Mouse (Mus musculus) brain, embryonic 18.5 days (tissue): ENCODE measurements around the gene Chst11.

Experiments used
- DNase-seq: peaks from one replicate; pipeline ENCODE4 v3.0.0-alpha.2; 2012; ENCODE audit warnings: low read depth, low spot score

Chst11 gene

DNA sequence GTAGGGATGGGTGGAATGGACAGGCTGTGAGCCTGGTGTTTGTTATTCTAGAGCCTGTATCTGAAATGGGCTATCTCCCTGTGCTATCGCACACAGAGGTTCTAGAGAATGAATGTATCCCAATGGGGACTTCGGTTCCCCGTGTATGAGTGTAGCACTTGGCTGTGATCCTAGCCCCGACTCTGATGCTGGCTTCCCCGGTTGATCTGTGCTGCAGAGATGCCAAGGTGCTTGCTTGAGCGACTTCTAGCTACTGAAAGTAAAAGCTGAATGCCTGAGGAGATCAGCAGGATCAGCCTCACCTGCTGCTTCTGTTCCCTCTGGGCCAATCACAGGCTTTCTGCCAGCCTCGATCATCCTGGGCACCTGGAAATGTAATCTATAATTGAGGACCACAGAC lies 91.5 kb downstream of the Chst11 start:
- DNase-seq = no peak

DNA sequence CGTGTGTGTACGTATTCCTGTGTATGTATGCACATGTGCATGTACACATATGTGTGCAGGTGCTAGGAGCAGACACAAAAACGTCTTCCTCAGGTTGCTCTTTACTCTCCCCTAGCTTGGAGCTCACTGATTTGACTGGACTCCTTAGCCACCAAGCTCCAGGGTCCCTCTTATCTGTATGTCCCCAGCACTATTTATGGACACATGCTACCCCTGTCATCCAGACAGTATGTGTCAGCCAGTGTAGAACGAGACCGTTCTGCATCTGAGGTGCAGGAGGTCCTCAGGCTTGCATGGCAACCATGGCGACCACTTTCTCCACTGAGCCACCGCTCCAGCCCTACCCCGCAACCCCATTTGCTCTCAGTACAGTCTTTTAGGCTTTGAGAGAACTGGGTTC lies 93.4 kb downstream of the Chst11 start:
- DNase-seq = no peak

DNA sequence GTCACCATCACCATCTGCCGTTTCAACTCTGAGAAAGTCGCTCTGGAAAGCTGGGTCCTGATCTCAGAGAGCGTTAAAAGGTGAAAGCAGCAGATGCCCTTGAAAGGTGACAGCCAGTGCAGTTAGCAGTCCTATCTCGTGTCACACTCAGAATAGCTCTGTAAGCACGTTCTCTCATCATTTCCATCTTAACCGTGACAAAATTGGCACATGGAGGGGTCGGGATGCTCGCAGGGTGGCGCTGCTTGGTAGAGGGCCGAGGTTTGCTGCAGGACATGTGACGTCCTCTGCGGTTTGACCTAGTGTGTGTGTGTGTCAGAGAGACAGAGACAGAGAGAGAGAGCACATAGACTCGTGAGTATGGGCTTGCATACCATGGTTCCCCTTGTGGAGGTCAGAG lies 94.5 kb downstream of the Chst11 start:
- no peak for DNase-seq

DNA sequence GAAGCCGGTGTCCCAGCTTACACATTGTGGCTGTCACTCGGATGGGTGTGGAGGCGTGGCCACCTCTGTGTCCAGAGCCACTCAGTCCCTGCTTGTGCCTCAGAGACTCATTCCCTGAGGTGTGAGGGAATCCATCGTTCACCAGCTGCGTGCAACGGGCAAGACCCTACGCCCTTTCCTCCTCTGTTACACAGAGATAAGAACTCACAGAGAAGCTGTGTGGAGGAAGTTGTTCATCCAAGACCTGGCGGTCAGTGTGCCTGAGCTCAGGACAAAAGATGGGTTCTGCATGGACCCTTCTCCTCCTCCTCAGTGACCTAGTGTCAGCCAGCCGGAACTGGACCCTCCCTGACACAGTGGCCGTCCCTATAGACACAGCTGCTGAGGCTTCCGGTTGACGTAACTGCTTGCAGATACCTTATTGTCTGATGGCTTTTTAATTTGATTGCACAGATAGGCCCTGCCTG lies 95.0 kb downstream of the Chst11 start:
- DNase-seq = no peak

DNA sequence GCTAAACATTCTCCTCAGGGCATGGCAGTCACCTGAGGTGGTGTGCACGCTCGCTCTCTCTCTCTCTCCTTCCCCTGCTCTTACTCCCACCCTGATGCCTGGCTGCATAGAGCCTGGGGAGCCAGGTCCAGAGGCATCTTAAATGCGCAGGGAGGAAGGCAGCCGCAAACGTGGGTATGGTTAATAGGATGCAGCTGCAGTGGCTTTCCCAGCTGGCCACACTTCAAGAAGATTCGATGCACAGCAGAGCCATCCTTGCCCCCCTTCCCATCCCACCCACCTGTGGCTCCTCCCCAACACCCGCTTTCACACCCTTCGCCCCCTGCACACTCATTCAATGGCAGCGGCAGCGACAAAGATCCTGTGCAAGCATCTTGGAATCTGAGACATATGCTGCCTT lies 95.6 kb downstream of the Chst11 start:
- no peak for DNase-seq

DNA sequence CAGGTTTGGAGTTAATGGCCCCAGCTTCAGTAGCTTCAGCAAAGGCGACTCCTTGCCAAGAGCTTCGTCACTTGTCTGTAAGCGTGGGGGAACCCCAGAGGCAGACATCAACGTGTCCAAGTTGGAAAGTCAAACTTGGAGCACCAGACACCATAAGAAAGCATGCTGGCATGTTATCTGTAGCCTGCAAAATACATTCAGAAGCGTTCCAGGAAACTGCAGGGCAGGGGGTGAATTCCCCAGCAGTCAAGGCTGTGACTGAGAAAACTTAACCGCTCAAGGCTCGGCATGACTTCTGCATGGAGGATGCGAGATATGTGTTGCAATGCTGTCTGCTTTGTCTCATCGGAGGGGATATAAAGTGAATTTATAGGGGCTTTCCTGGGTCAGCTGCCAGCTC lies 98.6 kb downstream of the Chst11 start:
- no peak for DNase-seq

DNA sequence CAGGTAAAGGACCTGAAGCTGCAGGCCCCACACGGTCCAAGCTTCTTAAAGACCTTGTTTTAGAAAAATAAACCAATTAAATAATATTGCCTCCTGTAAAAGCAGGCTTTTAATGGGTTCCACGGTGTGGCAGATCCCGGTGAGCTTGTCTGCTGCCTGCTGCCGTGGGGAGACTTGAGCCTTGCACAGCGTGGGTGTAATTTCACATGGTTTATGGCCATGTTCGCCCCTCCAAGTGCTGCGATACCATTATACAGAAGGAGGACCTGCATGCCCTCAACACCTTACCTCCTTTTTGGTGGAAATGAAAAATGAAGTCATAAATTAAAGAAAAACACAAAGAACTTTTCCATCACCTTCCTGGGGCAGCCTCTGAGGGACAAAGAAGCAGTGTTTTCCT lies 103.0 kb downstream of the Chst11 start:
- DNase-seq = no peak

DNA sequence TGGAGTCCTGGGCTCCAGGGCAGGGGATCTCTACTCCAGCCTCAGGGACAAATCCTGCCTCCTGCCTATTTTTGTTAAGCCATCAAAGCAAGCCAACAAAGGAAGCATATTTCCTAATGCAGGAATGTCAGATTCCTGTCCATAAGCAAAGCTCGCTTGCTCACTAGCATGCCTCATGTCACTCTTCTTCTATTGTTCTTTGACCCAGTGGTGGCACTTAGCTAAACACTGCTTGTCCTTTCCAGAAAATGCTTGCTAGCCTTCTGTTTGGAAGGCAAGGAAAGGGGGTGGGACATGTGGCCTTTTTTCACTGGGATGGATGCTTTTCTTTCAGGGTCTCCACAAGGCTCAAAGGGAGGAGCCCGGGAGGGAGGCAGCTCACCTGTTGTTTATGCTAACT lies 103.5 kb downstream of the Chst11 start:
- no peak for DNase-seq

DNA sequence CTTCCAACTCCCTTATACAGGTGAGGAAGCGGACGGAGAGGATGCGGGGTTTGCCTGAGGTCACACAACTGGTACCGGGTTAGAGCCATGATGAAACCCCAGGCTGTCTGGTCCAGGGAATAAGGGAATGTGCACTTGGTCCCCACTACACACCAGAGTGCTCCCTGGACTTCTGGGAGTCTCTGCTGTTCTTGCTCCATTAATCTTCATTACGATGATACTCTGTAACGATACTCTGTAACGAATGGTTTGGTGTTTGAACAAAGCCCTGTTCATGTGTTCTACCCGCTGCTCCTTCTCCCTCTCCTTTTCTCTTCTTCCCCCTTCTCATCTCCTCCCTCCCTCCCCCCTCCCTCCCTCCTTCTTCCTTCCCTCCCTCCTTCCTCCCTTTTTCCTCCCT lies 104.9 kb downstream of the Chst11 start:
- no peak for DNase-seq

DNA sequence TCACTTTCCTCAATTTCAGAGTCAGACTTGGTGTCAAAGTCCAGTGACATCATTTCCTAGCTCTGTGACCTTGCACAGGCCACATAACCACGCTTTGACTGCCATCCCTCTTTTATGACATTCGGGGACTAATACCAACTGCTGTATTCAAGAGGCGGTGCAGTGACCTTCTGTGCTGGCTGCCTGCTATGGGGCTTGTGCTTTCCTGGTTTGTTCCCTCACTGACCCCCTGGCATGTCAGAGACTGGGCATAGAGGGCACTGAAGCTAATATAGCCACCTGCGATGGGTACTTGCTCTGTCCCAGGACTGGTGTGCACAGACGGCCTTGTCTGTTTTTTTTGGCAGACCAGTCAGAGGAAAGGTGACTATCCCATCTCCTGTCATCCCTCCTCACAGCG lies 108.4 kb downstream of the Chst11 start:
- DNase-seq = no peak

DNA sequence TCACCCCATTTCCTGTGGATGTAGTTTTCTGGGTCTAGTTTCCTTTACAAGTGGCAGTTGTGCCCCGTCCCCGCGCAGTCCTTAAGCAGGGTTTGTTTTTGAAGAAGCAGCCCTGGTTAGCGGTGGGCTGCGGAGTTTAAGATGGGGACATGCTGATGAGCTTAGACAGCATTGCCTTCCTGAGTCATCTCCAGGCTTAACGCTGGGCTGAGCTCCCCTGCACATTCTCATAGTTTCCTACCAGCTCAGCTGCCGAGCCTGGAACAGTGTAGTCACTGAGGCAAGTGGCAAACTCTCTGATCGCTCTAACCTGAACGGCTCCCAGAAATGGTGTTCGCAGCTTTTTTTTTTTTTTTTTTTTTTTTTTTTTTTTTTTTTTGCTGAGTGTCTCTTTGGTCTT lies 109.0 kb downstream of the Chst11 start:
- DNase-seq = no peak

DNA sequence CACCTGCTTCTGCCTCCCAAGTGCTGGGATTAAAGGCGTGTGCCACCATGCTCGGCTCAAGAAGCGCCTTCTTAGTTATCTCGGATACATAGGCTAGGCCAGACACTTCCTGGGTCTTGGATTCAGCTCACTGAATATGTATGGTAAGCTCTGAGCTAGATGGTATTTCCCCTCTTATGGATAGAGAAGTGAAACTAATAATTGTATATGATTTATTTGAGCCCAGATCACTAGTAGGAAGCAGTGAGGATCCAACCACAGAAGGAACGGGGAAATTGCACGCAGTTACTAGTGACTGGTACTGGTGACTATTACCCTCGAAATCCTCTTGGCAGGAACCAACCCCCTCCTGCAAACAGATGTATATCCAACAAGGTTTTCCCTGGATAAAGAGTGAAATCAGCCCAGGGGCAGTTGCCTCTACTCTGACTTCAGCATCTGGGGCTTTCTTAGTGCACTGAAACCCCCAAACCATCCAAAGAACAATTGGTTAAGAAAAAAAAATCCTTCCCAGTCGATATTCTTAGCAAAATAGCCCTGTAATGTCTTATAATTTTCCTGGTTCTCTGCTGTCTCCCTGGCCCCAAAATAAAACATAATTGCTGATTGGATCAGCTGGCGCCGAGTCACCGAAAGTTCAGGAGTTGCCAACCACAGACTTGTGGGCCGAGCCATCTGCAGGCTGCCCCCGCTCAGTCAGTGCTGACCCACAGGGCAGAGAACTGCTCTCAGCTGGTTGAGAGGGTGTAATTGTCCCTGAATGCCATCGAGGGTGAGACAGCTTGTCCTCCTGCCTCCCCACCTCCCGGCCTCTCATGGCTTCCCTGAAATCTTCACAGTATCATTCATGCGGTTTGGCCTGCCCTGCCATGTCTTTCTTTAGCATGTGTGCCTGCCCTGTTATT lies 109.8 kb downstream of the Chst11 start:
- no peak for DNase-seq

DNA sequence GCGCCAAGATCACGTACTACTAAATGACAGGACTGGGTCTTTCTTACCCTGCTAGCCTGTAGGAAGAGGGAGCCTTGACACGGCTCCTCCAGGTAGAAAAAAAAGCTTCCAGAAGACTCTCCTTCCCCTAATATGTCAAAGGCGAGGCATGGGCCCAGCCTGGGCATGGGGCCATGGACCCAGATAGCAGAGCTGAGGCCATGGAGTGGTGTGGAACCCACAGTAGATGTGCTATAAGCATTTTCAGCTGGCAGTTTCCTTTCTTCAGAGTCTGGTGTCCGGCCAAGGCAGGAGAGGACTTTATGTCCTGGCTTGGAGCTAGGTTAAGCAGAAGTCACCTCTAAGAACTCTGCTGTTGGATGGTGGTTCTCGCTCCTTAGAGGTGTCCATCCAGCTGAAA lies 111.0 kb downstream of the Chst11 start:
- DNase-seq = no peak

DNA sequence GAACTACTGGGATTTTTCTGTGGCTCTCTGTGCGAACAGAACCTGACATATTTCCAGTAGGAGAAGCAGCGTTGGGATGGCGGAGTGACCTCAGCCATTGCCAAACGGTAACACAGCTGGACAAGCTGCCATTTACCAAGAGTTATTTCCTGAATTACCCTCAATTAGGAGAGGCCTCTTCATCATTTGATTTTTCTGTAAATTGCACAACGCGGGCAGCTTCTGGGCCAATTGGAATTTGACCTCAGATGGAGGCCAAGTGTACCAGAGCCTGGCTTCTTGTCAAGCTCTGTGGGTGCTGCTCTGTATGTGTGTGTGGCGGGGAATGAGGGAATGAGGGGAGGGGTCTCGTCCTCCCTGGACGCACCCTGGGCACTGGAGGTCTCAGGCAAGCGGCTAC lies 113.6 kb downstream of the Chst11 start:
- DNase-seq = no peak

DNA sequence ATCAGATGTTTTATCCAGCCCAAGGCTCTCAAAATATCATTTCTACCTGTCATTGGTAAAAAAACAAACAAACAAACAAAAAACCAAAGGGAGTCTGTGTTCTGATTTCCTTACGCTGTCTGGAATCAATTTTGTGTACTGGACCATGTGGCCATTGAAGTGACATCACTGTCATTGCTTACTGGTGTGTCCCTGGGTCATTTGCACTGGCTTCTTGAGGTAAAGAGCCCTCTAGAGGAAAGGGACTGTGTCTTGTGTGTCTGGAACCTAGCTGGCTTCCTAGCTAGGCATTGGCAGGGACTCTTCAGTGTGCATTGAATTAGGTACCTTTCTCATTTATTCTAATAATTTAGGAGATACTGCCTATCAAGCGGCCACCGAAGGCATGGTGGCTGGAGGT lies 114.4 kb downstream of the Chst11 start:
- no peak for DNase-seq

DNA sequence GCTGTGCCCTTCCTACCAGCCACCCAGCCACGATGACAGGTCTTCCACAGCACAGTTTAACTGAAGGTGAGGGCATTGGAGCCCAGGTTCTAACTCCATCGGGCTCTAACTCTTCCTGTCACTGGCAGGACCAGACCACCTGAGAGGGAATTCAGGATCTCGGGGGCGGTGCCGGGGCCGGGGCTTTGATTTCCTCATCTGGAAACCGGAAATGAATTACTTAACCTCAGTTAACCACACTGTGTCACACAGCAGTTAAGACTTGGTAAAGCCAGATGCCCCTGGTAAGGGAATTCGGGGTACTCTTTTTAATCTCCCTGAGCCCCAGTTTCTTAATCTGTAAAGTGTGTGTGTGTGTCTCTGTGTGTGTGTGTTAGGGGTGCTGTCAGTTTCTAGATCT lies 115.6 kb downstream of the Chst11 start:
- DNase-seq = no peak

DNA sequence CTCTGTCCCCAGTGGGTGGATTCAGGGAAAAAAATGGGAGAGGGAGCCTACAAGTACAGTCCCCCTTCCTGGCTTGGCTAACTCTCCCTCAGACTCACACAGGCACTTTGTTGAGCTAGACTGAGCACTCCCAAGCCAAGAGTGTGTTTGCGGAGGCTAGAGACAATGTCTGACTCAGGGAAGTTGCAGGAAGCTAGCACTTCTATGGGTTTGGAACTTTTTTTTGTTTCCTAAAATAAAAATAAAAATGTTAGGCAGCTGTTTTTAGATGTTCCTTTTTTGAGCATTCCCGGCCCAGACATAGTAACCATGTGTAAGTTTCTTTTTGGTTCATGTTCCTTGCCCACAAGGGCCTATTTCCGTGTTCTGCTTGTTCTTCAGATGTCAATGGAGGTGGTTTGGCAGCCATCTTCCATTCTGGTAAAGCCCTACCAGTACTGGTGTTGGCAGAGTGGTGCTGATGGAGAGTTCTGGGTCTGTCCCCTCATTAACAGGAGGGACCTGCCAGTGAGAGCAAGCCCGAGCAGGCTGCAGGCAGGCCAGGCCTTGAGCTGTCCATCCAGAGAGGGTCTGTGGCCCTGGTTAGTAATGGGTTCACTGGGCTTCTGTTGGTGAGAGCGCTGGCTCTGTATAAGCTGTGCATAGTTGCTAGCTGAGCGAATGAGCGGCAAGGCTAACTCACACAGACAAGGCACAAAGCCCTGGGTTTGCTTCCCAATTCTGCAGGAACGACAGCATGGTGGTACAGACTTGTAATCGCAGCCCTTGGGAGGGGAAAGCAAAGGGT lies 116.3 kb downstream of the Chst11 start:
- no peak for DNase-seq

DNA sequence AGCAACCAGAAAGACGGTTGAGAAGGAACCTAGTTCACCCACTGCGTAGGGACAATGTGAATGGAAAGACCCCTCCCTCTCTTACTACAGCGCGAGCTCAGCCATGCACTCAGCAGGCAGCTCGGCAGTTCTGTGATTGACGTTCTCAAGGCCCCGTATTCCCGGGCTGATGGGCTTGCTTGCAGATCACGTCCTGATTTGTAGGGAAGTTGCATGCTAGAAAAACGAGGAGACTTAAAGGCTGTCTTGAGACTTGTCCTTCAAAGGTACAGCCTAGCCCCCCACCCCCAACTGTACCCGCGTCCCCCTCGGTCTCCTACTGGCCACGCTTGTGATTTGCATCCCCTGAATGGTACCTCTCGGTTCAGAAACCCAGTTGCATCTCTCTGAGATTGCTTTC lies 117.4 kb downstream of the Chst11 start:
- no peak for DNase-seq

DNA sequence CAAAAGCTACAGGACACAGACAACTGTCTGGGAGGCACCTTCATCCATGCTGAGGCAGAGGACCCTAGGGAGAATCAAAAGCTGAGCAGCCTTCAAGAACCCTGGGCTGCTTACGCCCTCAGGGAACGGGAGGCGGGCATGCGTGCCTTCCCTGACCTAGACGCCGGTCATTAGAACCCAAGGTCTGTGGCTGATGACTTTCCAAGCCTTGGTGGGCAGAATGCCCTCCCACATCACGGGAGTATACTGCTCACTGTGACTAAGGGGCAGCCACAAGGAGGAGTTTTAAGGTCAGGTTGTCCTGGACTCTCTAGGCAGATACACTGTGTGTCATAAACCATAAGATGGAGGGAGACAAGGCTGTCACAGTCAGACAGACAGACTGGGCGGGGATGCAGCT lies 118.9 kb downstream of the Chst11 start:
- DNase-seq = no peak

DNA sequence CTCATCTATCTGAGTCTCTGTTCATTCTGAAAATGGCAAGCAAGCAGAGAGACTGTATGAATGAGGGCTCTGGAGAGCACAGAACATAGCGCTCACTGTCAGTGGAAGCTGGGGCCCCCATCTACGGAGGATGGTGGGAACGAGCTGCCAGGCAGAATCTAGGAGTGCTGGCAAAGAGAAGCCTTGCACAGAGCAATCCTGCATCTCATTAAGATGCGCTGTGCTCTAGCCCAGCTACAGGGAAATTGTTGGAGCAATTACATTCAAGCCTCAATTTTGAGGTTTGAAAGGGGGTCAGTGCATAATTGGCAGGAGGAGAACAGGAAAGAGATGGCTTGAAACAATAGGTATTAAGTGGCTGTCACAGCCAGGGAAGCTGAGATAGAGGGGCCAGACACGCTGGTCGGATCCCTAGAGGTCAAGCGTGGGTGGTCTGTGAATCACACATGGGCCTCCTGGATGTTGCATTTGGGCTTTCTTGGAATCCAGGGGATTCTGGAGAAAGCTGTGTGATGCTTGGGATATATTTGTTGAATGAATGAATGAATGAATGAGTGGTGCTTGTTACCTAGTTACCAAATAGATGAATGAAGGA lies 121.0 kb downstream of the Chst11 start:
- peak; percentile 58 for DNase-seq

DNA sequence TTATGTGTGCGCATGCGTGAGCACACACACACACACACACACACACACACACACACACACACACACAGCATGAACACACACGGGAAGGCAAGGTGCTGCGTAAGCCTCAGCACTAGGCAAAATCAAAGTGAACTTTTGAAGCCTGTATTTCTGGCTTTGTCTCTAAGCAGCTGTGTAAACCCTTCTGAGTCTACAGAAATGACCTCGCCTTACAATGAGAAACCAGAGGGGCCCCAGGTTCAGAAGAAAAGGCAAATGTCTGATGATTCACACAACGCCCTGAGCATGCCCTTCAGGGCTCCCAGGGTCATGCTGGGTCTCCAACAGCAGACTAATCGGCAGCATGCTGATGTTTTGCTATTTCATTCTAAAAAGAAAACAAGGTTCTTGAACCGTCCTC lies 122.1 kb downstream of the Chst11 start:
- DNase-seq = no peak

DNA sequence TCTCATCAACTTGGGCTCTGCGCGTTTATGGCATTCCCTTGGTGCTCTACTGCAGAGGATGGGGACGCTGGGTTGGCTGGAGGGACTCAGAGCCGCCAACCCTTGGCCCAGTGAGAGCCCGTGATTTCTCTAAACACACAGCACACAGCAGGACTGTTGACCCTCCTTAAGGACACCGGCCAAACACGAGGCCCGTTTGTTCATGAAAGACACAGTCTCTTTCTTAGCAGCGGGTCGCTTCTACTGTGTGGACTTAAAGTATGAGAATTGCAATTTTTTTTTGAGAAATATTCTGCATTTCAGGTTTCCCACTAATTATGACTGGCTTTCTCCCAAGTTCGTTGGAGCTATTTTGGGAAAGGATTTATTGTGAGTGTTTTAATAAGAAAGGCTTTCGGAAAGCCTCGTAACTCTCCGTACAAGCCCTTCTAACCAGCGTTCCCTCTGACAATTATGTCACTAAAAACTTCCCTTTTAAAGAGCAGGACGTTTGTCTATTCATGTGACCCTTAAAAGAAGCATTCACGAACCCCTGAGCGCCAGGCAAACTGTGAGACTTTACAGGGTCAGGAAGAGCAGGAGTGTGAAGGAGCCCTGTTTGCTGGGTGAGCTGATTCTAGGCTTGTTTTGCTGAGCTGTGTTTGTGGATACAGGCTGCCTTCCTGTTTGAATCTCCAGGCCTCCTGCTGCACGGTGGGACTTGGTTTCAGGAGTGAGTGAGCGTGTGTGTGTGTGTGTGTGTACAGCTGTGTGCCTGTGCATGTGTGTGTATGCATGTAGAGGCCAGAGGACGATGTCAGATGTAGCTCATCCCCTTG lies 122.8 kb downstream of the Chst11 start:
- no peak for DNase-seq
